Mouse (Mus musculus): Measurements from ENCODE around the gene St3gal3. TPM values are rescaled to one million over a fixed set of nuclear protein-coding genes. Genes with fewer than 3 reads are reported as not detected.

St3gal3 gene
- polyA plus RNA-seq, 1 experiment from 2014 or later, result 9.3 TPM

DNA sequence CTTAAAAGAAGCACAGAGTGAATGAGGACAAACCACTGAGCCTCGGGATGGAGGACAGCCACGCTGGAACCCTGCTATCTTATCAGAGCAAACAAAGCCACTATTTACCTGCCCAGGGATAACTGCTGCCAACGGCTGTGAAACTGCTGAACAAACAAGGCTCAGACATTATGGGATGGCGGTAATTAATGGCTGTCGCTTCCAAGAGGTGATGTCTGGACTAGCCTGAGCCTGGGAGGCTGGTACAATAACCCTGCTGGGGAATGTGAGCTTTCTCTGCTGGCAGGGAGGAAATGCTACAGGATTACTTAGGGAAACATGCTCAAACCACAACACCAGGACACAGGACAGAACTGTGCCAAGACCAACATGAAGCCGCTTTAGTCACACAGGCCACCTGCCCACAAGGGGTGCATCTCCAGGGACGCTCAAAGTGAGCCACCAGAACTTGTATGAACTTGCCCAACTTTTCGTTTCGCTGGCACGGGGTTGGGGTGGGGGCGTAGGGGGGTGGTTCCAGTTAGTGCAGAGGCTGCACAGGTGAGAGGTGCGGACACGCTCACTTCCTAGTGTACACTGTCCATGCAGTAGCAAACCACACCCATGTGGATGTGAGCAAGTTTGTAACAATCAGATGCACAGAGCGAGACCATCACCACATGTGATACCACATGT is 11.5 kb downstream of the St3gal3 start:
- Histone ChIP-seq H3K27me3 (ENCODE audit: control insufficient read depth, insufficient read depth, low read length) (no peaks in the 10 kb centered on the region), H3K36me3 (ENCODE audit: control insufficient read depth, insufficient read depth, low read length) (no peaks in the 10 kb centered on the region), H3K4me2 (ENCODE audit: low read length) (no peak overlapping the region), H3K9me3 (ENCODE audit: control insufficient read depth, low read length) (no peaks in the 10 kb centered on the region), H3K27ac (replicated peaks; ENCODE audit: low read depth, low read length) (no peak overlapping the region), H3K4me1 (ENCODE audit: control insufficient read depth, insufficient read depth, low read length) (no peaks in the 10 kb centered on the region), H3K9ac (replicated peaks; ENCODE audit: low read length) (no peak overlapping the region), H3K4me3 (replicated peaks; ENCODE audit: low read depth, low read length) (no peak overlapping the region)
- 90% methylated on average over 14 of the region's 14 CpGs for WGBS
- ATAC-seq (ENCODE audit: low FRiP score, low TSS enrichment), result no peak
- no peak for DNase-seq

DNA sequence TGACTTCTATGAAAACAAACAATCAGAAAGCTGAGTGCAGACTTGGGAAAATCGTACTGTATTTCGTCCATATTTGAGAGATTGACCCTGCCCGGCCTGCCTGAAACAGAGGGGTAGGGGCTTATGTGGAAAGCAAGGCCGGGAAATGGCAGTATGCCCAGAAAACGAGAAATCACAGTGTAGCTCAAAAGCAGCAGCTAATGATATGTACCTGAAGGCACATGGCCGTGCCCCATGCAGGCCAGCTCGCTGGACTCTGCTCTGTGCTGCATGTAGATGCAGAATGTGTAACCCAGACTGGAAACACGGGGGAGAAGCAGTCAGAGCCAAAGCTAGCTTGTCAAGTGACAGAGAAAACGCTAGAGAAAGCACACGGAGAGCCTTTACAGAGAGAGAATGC is 12.6 kb downstream of the St3gal3 start:
- H3K4me3 ChIP-seq (replicated peaks; ENCODE audit: low read depth, low read length), result no peak overlapping the region
- no peaks in the 10 kb centered on the region for H3K4me1 ChIP-seq (ENCODE audit: control insufficient read depth, insufficient read depth, low read length)
- ATAC-seq (ENCODE audit: low FRiP score, low TSS enrichment) (no peak), DNase-seq (no peak)
- H3K9me3 ChIP-seq (ENCODE audit: control insufficient read depth, low read length), result no peaks in the 10 kb centered on the region
- H3K4me2 ChIP-seq (ENCODE audit: low read length), result no peak overlapping the region
- no peak overlapping the region for H3K27ac ChIP-seq (replicated peaks; ENCODE audit: low read depth, low read length)
- 81% methylated on average over 10 of the region's 10 CpGs for WGBS
- H3K9ac ChIP-seq (replicated peaks; ENCODE audit: low read length), result no peak overlapping the region
- H3K36me3 ChIP-seq (ENCODE audit: control insufficient read depth, insufficient read depth, low read length), result no peaks in the 10 kb centered on the region
- no peaks in the 10 kb centered on the region for H3K27me3 ChIP-seq (ENCODE audit: control insufficient read depth, insufficient read depth, low read length)

GRCm38 (mm10) chr4:118117565-118117964 is 17.1 kb downstream of the St3gal3 start:
- H3K9ac ChIP-seq (replicated peaks; ENCODE audit: low read length), result no peak overlapping the region
- H3K4me1 ChIP-seq (ENCODE audit: control insufficient read depth, insufficient read depth, low read length), result no peaks in the 10 kb centered on the region
- no peaks in the 10 kb centered on the region for H3K9me3 ChIP-seq (ENCODE audit: control insufficient read depth, low read length)
- H3K4me2 ChIP-seq (ENCODE audit: low read length), result no peak overlapping the region
- 94% methylated on average over 10 of the region's 10 CpGs for WGBS
- DNase-seq (no peak), ATAC-seq (ENCODE audit: low FRiP score, low TSS enrichment) (no peak)
- H3K36me3 ChIP-seq (ENCODE audit: control insufficient read depth, insufficient read depth, low read length), result no peaks in the 10 kb centered on the region
- no peak overlapping the region for H3K27ac ChIP-seq (replicated peaks; ENCODE audit: low read depth, low read length)
- no peak overlapping the region for H3K4me3 ChIP-seq (replicated peaks; ENCODE audit: low read depth, low read length)
- H3K27me3 ChIP-seq (ENCODE audit: control insufficient read depth, insufficient read depth, low read length), result no peaks in the 10 kb centered on the region

DNA sequence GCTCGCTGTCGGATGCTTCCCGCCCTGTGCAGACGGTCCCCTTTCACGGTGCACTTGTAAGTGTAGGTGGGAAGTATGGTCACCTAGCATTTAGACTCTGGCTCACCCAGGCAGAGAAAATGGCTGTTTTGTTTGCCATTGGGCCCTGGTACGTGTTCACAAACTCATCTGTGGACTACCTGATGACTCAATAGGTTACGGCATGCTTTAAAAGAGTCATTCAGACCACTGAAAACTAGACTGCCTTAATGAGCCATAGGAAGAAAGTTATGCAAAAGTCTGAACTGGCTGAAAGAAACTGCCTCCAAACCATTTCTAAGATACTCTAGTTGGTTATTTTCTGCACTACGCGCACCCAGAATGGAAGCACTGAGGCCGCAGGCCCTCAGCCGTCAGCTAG is 18.6 kb downstream of the St3gal3 start:
- H3K4me3 ChIP-seq (replicated peaks; ENCODE audit: low read depth, low read length), result no peak overlapping the region
- H3K36me3 ChIP-seq (ENCODE audit: control insufficient read depth, insufficient read depth, low read length), result no peaks in the 10 kb centered on the region
- H3K27me3 ChIP-seq (ENCODE audit: control insufficient read depth, insufficient read depth, low read length), result no peaks in the 10 kb centered on the region
- H3K27ac ChIP-seq (replicated peaks; ENCODE audit: low read depth, low read length), result no peak overlapping the region
- DNase-seq (no peak), ATAC-seq (ENCODE audit: low FRiP score, low TSS enrichment) (no peak)
- no peak overlapping the region for H3K4me2 ChIP-seq (ENCODE audit: low read length)
- no peaks in the 10 kb centered on the region for H3K4me1 ChIP-seq (ENCODE audit: control insufficient read depth, insufficient read depth, low read length)
- WGBS, result 94% methylated on average over 11 of the region's 11 CpGs
- H3K9ac ChIP-seq (replicated peaks; ENCODE audit: low read length), result no peak overlapping the region
- no peaks in the 10 kb centered on the region for H3K9me3 ChIP-seq (ENCODE audit: control insufficient read depth, low read length)

- Histone ChIP-seq H3K9ac (replicated peaks; ENCODE audit: low read length) (no peak overlapping the region), H3K4me2 (ENCODE audit: low read length) (no peak overlapping the region), H3K4me1 (ENCODE audit: control insufficient read depth, insufficient read depth, low read length) (no peaks in the 10 kb centered on the region), H3K4me3 (replicated peaks; ENCODE audit: low read depth, low read length) (no peak overlapping the region), H3K9me3 (ENCODE audit: control insufficient read depth, low read length) (no peaks in the 10 kb centered on the region), H3K36me3 (ENCODE audit: control insufficient read depth, insufficient read depth, low read length) (no peaks in the 10 kb centered on the region), H3K27me3 (ENCODE audit: control insufficient read depth, insufficient read depth, low read length) (no peaks in the 10 kb centered on the region), H3K27ac (replicated peaks; ENCODE audit: low read depth, low read length) (no peak overlapping the region)
- WGBS, result 97% methylated on average over 7 of the region's 7 CpGs
- no peak for DNase-seq
- no peak for ATAC-seq (ENCODE audit: low FRiP score, low TSS enrichment)
These were observed 19.6 kb downstream of the St3gal3 start for GRCm38 (mm10) chr4:118115132-118115531.

- H3K4me3 ChIP-seq (replicated peaks; ENCODE audit: low read depth, low read length), result no peak overlapping the region
- H3K4me2 ChIP-seq (ENCODE audit: low read length), result no peak overlapping the region
- no peak overlapping the region for H3K9ac ChIP-seq (replicated peaks; ENCODE audit: low read length)
- no peaks in the 10 kb centered on the region for H3K36me3 ChIP-seq (ENCODE audit: control insufficient read depth, insufficient read depth, low read length)
- no peaks in the 10 kb centered on the region for H3K9me3 ChIP-seq (ENCODE audit: control insufficient read depth, low read length)
- 80% methylated on average over 12 of the region's 12 CpGs for WGBS
- ATAC-seq (ENCODE audit: low FRiP score, low TSS enrichment), result no peak
- no peak for DNase-seq
- no peak overlapping the region for H3K27ac ChIP-seq (replicated peaks; ENCODE audit: low read depth, low read length)
- H3K27me3 ChIP-seq (ENCODE audit: control insufficient read depth, insufficient read depth, low read length), result no peaks in the 10 kb centered on the region
- H3K4me1 ChIP-seq (ENCODE audit: control insufficient read depth, insufficient read depth, low read length), result no peaks in the 10 kb centered on the region
These were observed 22.1 kb downstream of the St3gal3 start for GRCm38 (mm10) chr4:118112601-118113000.

GRCm38 (mm10) chr4:118109649-118110048 is 25.1 kb downstream of the St3gal3 start:
- no peaks in the 10 kb centered on the region for H3K9me3 ChIP-seq (ENCODE audit: control insufficient read depth, low read length)
- H3K4me1 ChIP-seq (ENCODE audit: control insufficient read depth, insufficient read depth, low read length), result no peaks in the 10 kb centered on the region
- no peak for ATAC-seq (ENCODE audit: low FRiP score, low TSS enrichment)
- no peak overlapping the region for H3K27ac ChIP-seq (replicated peaks; ENCODE audit: low read depth, low read length)
- H3K4me3 ChIP-seq (replicated peaks; ENCODE audit: low read depth, low read length), result no peak overlapping the region
- H3K27me3 ChIP-seq (ENCODE audit: control insufficient read depth, insufficient read depth, low read length), result no peaks in the 10 kb centered on the region
- DNase-seq, result no peak
- H3K4me2 ChIP-seq (ENCODE audit: low read length), result no peak overlapping the region
- no peaks in the 10 kb centered on the region for H3K36me3 ChIP-seq (ENCODE audit: control insufficient read depth, insufficient read depth, low read length)
- WGBS, result 94% methylated on average over 13 of the region's 13 CpGs
- no peak overlapping the region for H3K9ac ChIP-seq (replicated peaks; ENCODE audit: low read length)

- Histone ChIP-seq H3K27ac (replicated peaks; ENCODE audit: low read depth, low read length) (no peak overlapping the region), H3K4me3 (replicated peaks; ENCODE audit: low read depth, low read length) (no peak overlapping the region), H3K9ac (replicated peaks; ENCODE audit: low read length) (no peak overlapping the region), H3K27me3 (ENCODE audit: control insufficient read depth, insufficient read depth, low read length) (no peaks in the 10 kb centered on the region), H3K9me3 (ENCODE audit: control insufficient read depth, low read length) (no peaks in the 10 kb centered on the region), H3K36me3 (ENCODE audit: control insufficient read depth, insufficient read depth, low read length) (no peaks in the 10 kb centered on the region), H3K4me1 (ENCODE audit: control insufficient read depth, insufficient read depth, low read length) (no peaks in the 10 kb centered on the region), H3K4me2 (ENCODE audit: low read length) (no peak overlapping the region)
- no peak for ATAC-seq (ENCODE audit: low FRiP score, low TSS enrichment)
- 82% methylated on average over 7 of the region's 7 CpGs for WGBS
- no peak for DNase-seq
These were observed 25.9 kb downstream of the St3gal3 start for GRCm38 (mm10) chr4:118108779-118109178.

DNA sequence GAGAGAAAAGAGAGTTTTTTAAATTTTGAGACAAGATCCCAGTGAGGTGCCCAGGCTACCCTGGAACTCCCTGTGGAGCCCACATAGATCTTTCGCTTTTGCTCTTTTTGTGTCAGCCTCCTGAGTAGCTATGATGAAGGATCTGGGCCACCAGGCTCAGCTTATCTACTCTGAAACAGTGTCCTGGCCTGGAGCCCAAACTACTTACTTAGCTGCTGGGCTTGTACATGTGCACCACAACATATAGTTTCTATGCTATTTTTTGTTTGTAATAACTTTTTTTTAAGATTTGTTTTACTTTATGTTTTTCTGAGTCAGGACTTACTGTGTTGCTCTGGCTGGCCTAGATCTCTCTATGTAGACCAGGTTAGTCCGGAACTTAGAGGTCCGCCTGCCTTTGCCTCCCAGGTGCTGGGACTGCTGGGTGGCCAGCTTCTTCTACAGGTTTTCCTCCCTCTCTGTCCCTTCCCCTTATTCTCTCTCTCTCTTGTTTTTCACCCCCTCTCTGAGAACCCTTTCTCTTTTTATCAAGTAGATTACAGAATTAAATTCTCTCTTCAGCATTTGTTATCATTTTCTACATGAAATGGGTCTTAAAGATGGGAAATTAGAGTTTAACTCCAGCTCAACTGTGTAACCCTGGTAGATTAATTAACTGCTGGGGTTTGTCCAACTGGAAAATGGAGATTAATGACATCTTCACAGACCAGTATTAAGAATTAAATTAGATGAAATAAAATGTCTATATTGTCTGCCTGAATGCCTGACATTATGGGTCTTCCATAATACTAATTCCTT is 29.3 kb downstream of the St3gal3 start:
- 90% methylated on average over 3 of the region's 3 CpGs for WGBS
- no peaks in the 10 kb centered on the region for H3K27me3 ChIP-seq (ENCODE audit: control insufficient read depth, insufficient read depth, low read length)

More for the DNA sequence above, 29.3 kb downstream of the St3gal3 start:
- no peaks in the 10 kb centered on the region for H3K9me3 ChIP-seq (ENCODE audit: control insufficient read depth, low read length)
- DNase-seq, result no peak
- no peak overlapping the region for H3K4me2 ChIP-seq (ENCODE audit: low read length)
- H3K27ac ChIP-seq (replicated peaks; ENCODE audit: low read depth, low read length), result no peak overlapping the region
- H3K4me1 ChIP-seq (ENCODE audit: control insufficient read depth, insufficient read depth, low read length), result no peaks in the 10 kb centered on the region
- H3K9ac ChIP-seq (replicated peaks; ENCODE audit: low read length), result no peak overlapping the region
- no peak overlapping the region for H3K4me3 ChIP-seq (replicated peaks; ENCODE audit: low read depth, low read length)
- no peak for ATAC-seq (ENCODE audit: low FRiP score, low TSS enrichment)
- no peaks in the 10 kb centered on the region for H3K36me3 ChIP-seq (ENCODE audit: control insufficient read depth, insufficient read depth, low read length)
